Mouse (Mus musculus) gastrocnemius, adult 8-10 months (tissue): ENCODE measurements at regions not wholly inside any gene's neighbourhood (a gene's known extent, or its start where the extent isn't known, plus 50 kb on each side); places are given as distances from the start of the nearest gene placed in this dataset.
"Not testable (repeated sequence)": the region's sequence is repeated elsewhere in the genome, so short reads cannot be mapped to it uniquely, and the experiment has no call there.

Experiments
- DNase-seq, 2 experiments: peaks; one replicate each; pipeline ENCODE4 v3.0.0; 2022; ENCODE audit warnings: low spot score in 2 of 2

DNA sequence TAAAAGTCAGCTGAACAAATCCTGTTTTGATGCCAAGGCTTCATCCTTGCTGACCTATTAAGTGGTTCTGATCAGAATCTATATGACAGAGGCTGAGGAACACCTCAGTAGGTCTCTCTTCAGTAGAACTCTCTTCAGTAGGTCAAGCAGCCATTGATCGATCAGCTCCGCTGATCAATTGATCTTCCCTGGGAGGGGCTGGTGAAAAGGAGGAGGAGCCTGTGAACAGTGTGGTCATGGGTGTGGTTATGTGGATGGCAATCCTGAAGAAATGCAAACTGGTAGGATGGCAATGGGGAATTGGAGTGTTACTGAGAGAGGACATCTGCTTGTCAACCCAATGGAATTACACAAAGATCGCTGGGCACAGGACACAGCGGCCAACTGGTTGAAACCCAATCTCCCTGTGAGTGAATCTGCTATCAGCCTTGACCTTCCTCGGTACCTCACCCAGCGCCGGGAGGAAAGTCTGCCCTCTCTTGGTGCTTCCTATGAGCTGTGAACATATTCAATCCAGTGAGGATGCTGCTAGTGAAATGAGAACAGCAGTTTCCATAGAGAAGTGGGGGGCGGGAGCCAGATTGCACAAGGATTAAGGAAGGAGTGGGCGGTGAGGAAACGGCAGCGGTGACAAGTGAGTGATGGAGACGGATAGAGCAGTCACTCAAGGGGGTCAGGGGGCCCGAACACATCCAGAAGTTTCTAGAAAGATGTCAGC lies 213.9 kb downstream of the 3100002H09Rik start:
- DNase-seq = no peak

GRCm38 (mm10) chr4:124395966-124396395 lies 214.6 kb downstream of the 3100002H09Rik start:
- no peak for DNase-seq

DNA sequence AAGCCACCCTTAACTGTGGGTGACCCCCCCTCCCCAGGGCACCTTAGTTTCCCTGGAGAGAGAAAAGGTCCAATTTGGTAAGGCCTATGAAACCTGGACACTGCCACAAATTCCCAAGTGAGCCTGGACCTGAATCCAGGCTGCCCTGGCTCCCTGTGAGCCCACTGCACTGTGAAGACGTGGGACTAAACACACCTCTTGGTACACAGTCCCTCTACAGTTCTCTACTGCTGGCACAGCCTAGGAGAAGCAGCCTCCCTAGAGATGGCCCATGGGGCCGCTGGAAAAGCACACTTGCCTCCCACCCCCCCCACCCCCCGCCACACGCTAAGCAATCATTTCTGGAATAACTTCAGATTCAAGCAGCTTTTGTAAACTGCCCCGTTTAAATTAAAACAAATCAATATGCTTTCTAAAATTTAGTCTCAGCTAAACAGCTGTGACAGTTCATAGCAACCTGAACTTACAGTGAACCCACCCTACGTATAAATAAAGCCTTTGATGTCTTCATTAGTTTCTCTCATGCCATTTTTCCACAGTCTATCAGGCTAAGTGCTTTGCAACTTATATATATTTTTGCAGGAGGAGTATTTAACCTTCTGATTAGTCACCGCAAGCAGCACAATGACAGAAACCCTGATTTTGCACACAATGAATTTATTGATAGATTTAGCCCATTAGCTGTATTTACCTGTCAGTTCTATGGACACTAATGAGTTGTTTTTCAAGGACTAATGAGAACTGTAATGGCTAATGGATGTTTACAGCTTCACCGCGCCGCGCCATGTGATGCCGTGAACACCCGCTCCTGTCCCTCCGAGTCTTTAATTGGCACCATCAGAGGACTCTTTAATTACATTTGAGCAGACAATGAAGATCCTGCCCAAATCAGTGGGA lies 215.3 kb downstream of the 3100002H09Rik start:
- no peak for DNase-seq

DNA sequence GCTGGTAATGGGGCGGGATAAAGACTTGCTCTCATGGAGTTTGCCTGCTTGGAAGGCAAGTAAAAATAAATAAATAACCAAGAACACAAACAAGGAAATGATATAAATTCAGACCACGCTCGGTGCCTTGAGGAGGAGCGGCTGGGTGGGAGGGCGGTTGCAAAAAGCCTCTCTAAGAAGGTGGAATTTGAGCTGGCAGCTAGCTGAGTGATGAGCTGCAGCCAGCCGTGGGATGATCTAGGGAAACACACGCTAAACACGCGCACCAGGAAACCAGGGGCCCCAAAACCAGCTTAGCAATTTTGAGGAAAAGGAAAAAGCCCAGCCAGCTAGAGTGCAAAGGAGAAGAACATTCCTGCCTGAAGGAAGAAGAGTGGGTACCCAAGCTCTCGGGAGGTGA lies 217.0 kb downstream of the 3100002H09Rik start:
- no peak for DNase-seq

GRCm38 (mm10) chr4:124389067-124389466 lies 221.5 kb downstream of the 3100002H09Rik start:
- no peak for DNase-seq

DNA sequence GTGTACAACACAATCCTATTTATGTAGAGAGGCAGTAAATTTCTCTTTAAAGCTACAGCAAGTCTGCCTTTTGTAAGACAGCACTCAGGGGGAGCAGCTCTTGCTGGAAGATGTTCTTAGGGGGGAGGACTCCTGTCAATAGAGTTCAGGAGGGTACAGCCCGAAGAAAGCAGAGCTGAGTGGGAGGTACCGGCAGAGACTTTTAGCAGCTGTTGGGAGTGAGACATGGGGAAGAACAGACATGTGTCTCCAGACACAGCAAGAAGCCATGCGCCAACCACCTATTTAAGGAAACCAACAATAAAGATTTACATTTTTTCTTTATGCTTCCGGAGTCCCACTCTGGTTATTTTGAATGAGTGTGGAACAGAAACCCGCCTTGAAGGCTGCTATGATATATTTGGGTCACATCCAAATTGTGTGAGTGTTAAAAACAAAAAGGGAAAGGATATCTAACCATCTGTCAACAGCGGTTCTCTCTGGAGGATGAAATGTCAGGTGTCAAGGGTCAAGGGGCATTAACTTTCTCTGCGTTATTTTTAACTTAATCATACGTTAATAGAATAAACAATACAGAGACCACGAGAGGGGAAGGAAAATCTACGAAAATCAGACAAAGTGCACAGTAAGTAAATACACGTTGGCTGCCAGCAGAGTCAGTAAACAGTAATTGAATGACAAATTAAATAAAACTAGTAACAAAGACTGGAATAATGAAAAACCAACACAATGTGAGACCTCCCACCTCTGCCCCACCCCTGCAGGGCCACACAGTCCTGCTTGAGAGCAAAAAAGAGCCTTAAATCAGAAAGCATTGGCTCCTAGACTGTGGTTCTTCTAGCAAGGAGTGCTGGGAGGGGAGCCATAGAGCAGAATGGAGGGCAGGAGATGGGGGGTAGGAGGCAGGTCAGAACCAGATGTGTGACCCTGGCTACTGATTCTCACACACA lies 225.2 kb downstream of the 3100002H09Rik start:
- DNase-seq = no peak

- DNase-seq = no peak
These were observed 234.1 kb downstream of the 3100002H09Rik start for GRCm38 (mm10) chr4:124376504-124376903.

DNA sequence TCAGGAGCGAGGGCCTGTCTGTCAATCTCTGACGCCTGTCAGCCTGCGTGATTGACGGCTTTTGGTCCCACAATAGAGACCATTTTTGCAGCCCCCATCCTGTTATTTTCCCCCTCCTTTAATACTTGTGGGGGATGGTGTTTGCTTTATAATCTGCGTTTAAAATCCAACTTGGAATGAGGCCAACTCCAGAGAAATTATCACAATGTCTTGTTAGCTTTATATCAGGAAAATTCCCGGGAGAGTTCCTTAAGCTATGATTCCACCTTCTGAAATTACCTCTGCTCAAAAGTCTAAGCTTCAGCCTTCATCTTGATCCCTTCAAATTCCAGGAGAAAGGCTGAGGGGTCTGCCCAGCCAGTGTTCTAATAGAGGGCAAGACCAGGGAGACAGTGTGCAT lies 235.0 kb downstream of the 3100002H09Rik start:
- DNase-seq = no peak

- DNase-seq = no peak
These were observed 241.8 kb downstream of the 3100002H09Rik start for GRCm38 (mm10) chr4:124368831-124369230.

- DNase-seq = no peak
These were observed 242.5 kb downstream of the 3100002H09Rik start for GRCm38 (mm10) chr4:124368085-124368484.

- DNase-seq = no peak
These were observed 250.1 kb downstream of the 3100002H09Rik start for GRCm38 (mm10) chr4:124360578-124360908.

GRCm38 (mm10) chr4:124359707-124360577 lies 250.7 kb downstream of the 3100002H09Rik start:
- DNase-seq = no peak

DNA sequence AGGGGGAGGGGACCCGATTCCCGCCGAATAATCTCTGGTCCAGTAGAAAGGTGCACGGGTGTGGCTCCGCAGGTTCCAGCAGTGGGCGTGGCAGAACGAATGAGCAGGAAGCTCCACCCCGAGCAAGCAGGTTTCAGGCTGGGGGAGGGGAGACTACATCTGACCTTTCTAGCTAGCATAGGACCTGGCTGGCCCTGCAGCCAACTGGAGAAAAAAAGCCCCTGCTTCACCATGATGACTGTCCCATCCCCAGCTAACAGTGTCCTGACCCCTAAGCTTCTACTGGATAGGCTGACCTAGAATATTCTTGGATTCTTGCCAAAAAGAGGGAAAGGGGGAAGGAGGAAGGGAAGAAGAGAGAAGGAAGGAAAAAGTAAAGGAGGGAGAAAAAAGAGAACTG lies 252.1 kb downstream of the 3100002H09Rik start:
- DNase-seq = not testable (repeated sequence)

GRCm38 (mm10) chr4:124350361-124350760 lies 260.2 kb downstream of the 3100002H09Rik start:
- DNase-seq = no peak

DNA sequence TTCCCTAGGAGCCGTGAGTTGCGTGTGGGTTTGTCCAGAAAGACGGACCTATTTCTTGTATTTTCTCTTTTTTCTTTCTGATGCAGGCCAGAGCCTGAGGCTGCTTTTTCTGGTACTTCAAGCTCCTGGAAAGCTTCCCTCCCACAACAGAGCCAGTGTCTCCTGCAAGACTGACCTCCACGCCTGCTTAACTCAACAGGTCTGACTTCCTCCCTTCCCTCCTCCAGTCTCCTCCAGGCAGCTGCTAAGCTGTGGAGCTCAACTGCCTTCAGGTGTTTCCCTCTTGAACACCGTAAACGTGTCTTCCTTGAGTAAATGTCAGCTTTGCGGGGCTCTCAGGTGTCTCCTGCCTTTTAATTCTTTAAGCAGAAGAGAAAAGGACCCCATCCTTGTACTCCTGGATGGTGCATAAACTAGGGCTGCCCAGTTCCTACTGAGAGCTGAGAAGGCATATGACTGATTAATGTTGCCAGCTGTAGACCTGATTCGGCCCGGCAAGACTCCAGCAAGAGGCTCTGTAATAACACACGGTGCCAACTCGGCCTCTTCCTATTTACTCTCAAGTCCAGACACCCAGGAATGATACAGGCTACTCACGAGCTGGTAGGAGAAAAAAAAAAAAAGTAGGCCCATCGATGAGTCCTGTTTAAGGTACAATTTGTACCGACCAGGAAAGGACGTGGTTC lies 260.9 kb downstream of the 3100002H09Rik start:
- DNase-seq = no peak

GRCm38 (mm10) chr4:124349055-124349454 lies 261.5 kb downstream of the 3100002H09Rik start:
- no peak for DNase-seq

GRCm38 (mm10) chr4:124340073-124340472 lies 270.5 kb downstream of the 3100002H09Rik start:
- DNase-seq = no peak

- DNase-seq = no peak
These were observed 274.9 kb downstream of the 3100002H09Rik start for GRCm38 (mm10) chr4:124335726-124336125.

DNA sequence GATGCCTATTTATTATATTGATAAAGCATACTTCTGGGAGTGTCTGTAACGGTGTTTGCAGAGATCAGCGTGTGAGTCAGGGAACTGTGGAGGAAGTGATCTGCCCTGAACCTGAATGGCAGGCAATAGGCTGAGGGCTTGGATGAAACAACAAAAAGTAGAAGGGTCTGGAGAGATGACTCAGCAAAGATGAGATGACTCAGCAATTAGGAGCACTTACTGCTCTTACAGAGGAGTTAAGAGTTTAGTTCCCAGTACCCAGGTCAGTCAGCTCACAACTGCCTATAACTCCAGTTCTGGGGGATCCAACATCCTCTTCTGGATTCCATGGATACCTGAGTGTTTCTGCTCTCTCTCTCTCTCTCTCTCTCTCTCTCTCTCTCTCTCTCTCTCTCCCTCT lies 277.6 kb downstream of the 3100002H09Rik start:
- DNase-seq = no peak

DNA sequence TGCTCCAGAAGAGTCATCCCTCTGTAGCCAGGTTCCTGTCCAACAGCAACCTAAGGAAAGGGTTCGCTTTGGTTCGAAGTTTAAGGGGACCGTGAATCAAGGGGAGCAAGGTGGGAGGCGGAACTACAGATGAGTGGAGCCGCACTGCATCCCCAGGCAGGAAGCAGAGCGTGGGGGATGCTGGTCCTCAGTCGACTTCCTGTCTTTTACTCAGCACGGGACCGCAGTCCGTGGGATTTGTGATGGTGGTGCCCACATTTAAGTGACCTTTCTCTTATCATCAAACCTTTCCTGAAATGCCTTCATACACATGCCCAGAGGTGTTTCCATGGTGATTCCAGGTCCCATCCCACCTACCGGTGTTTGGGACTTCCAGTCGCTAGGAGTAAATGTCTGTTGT lies 278.2 kb downstream of the 3100002H09Rik start:
- DNase-seq = no peak
